Mouse (Mus musculus) right cerebral cortex, postnatal 36 days (tissue): Measurements from ENCODE around the gene Ccdc74a.

ENCODE experiments used
- DNase-seq, 2 experiments: peaks; one replicate each; pipeline ENCODE4 v3.0.0; 2022; ENCODE audit warnings: low spot score in 2 of 2, mixed read lengths in 1 of 2

Gene Ccdc74a

GRCm38 (mm10) chr16:17641301-17641700 lies 5.0 kb upstream of the Ccdc74a start:
- no peak for DNase-seq

DNA sequence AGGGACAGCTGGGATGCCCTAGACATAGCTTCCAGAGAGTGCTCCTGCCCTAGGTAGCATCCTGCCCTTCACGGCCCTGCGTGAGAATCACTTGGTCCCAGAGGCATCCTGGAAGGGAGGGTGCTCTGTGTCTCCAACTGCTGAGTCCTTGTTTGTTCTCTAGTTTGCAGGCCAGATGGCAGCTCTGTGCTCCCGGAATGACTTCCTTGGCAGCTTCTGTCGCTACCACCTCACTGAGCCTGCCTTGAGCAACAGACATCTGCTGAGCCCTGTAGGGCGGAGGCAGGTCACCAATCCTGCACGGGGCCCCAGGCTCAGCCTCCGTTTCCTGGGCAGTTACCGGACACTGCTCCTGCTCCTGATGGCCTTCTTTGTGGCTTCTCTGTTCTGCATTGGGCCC lies 4.0 kb upstream of the Ccdc74a start:
- no peak for DNase-seq

DNA sequence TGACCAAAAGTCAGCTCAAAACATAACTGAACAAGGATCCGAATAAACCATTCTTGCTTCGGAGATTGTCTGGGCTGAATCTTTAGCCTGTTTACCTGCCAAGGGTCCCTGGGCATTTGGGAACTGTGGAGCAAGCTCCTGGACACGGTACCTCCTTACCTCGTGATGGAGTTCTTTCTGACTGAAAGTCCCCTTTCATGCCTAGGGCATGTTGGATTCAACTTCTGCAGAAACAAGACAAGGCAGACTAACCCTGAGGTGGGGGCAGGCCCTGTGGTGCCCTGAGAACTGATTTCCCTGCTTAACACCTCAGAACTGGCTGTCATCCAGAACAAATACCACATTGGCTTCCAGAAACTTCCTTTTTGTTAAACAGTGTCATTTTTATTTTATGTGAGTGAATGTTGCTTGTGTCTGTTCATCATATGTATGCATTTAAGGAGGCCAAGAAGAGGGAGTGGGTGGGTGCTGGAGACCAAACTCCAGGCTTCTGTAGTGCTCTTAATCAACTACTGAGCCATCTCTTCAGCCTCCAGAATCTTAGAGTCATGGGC lies 2.8 kb upstream of the Ccdc74a start:
- no peak for DNase-seq

- DNase-seq = no peak
These were observed 886 bp downstream of the Ccdc74a start for GRCm38 (mm10) chr16:17647156-17647555.

- DNase-seq = no peak
These were observed 1.5 kb downstream of the Ccdc74a start for GRCm38 (mm10) chr16:17647566-17648340.

- DNase-seq = no peak
These were observed 3.8 kb downstream of the Ccdc74a start for GRCm38 (mm10) chr16:17649925-17650605.

DNA sequence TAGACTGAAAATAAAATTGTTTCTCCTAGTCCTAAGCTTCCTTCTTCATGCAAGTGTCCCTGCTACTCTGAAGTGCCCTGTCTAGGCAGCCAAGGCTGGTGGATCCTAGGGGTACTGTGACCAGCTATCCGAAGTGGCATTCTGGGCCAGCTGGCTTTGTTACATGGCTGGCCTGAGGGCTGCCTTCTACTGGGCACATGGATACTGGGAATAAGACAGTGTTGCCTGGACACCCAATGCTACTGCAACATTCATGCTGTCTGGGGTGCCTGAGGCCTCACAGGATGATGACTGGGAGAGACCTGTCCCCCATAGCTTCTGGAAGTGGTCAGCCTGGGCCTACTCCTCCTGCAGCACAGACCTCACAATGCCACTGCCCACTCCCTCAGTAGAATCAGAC lies 4.4 kb downstream of the Ccdc74a start:
- DNase-seq = no peak

DNA sequence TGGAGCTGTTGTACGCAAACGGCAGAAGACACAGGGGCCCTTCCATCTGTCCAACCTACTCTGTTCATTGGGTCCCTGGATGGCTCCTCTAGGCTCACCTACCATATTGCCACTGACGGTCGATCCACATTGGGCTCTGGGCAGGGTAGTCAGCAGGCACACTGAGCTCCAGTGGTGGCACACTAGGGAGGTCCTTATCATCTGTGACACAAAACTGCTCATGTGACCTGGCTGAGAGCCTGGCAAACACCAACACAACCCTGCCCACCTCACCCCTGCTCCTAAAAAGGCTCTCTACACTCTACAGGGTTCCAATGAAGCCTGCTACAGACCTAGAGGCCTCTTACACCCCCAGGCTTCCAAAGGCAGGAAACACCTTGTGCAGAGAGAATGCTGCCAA lies 6.3 kb downstream of the Ccdc74a start:
- DNase-seq = no peak

DNA sequence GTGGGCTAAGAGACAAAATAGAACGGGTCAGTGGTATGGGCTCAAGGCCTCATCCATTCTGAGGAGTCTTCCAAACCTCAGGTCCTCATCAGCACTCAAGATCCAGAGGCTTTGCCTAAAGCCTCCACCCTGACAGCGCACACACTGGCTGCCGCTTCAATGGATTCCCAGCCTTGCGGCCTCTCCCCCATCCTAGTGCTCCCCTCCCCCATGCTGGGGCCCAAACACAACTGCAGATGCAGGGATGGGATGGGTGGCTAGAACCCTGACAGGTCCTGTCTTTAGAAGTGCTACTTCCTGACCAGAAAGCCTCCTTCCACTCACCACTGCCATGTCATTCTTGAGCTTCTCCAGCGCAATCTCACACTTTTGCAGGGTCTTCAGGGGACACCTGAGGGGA lies 7.3 kb downstream of the Ccdc74a start:
- DNase-seq = no peak

- DNase-seq = no peak
These were observed 8.0 kb downstream of the Ccdc74a start for GRCm38 (mm10) chr16:17654188-17654795.

DNA sequence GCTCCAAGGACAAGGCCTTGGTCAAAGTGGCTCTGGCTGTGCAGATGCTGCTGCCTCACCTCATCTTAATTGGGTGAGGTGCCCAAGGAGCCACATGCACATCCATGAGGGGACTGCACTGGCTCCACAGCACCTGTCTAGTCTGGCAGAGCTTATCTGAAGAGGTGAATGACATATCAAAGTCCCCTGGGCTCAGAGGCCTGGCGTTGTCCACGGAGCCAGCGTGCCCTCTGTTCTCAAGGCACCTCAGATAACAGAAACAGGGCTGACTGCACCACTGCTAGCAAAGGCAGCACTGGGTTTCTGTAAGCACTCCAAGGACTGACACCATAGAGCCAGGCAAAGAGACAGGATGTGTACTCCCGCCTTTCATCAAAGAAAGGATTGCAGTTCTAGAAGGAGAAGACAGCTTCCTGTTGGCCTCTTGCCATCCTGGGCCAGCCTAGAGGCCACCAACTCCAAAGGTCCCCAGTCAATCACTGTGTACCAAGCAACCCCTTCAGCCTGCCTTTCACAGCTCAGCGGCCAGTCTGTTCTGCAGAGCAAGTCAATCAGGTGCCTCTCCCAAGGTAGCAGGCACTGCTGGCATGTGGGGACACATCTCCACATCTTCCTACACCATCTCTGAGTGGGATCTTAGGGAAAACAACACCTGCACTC lies 10.1 kb downstream of the Ccdc74a start:
- no peak for DNase-seq

DNA sequence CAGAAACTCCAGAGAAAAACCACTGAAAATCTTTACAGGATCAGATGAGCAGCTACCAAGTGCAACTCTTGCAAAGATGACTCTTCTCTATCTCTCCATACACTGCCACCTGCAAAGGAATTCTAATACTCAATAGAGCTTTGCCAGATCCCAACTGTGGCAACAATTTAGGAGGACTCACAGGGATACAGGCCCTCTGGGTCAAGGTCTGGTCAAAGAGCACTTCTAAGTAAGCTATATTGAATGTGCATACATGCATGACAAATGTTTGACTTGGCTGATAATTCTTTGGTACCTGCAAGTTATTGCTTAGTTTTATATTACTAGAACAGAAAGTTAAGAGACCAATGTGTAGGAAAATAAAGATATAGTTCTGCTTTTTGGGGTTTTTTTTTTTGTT lies 19.3 kb downstream of the Ccdc74a start:
- DNase-seq = no peak

DNA sequence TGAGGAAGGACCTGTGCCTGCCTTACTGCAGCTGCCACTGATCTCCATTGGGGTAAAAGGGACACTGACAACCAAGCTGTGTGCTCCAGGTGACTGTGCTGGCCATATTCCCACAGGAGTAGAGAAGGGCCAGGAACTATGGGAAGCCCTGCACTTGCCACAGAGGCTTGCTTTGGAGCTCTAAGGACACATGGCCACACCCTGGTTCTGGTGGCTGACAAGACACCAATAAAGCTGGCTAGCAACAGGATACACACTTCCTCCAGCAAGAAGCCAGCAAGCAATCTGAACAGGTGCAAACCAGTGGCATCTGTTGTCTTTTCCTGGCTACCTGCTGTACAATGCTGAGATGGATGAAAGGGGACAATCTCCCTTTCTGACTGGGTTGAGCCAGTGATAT lies 23.6 kb downstream of the Ccdc74a start:
- no peak for DNase-seq

DNA sequence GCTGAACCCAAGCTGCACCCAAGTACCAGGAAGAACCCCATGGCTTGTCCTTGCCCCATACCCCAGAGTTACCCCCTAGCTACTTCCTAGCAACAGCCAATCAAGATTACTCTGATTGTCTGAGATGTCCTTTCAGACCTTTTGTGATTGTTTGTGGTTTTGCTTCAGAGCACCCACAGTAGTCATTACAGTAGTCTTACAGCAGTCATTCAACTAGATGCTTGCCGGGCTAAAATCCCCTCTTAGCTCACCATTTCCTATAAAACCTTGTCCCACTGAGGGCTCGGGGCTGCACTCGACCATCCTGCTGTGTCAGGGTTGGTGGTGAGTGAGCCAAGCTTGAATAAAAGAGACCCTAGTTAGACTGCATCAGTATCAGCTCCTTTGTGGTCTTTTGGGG lies 48.6 kb downstream of the Ccdc74a start:
- DNase-seq = no peak
